Mouse (Mus musculus) hindbrain, embryonic 10.5 days (tissue): ENCODE data around the gene Olfr979. TPM values are rescaled to one million over a fixed set of nuclear protein-coding genes. Genes with fewer than 3 reads are reported as not detected.
"Not testable (repeated sequence)": the region's sequence is repeated elsewhere in the genome, so short reads cannot be mapped to it uniquely, and the experiment has no call there.

Experiments
- DNase-seq: peaks from one replicate; pipeline ENCODE4 v3.0.0-alpha.2; 2017; ENCODE audit warnings: low spot score
- H3K27ac ChIP-seq: fragments of 300-500 bp; sonication (generic); 2 replicates; pipeline ENCODE4 v1.5.1; 2016; ENCODE audit warnings: mild to moderate bottlenecking, moderate library complexity
- H3K27me3 ChIP-seq: fragments of 300-500 bp; sonication (generic); 2 replicates; pipeline ENCODE4 v1.6.1; 2016; ENCODE audit warnings: mild to moderate bottlenecking; ENCODE audit not compliant: poor library complexity, insufficient read depth, severe bottlenecking
- H3K36me3 ChIP-seq: fragments of 300-500 bp; sonication (generic); 2 replicates; pipeline ENCODE4 v1.6.1; 2016; ENCODE audit warnings: mild to moderate bottlenecking, moderate library complexity
- H3K4me1 ChIP-seq: fragments of 300-500 bp; sonication (generic); replicated peaks from 2 replicates; pipeline ENCODE4 v1.6.1; 2016; ENCODE audit warnings: mild to moderate bottlenecking
- H3K4me3 ChIP-seq: fragments of 300-500 bp; sonication (generic); 2 replicates; pipeline ENCODE4 v1.5.1; 2016; ENCODE audit warnings: mild to moderate bottlenecking, moderate library complexity
- H3K9me3 ChIP-seq: fragments of 300-500 bp; sonication (generic); 2 replicates; pipeline ENCODE4 v1.6.1; 2016; ENCODE audit warnings: mild to moderate bottlenecking, moderate library complexity
- WGBS: fragments of 180-500 bp; shearing (Covaris S2); methylation state at CpG from one replicate; pipeline ENCODE4 v1.1.7; 2016; 5-methylcytosine and 5-hydroxymethylcytosine counted together
- polyA plus RNA-seq: library from polyadenylated mRNA; unstranded; fragments of >200 nt; fragmentation: Nextera tagmentation; extraction: Ambion mirVana; gene quantifications from 2 replicates; pipeline ENCODE4 v1.2.1, GENCODE M21; 2016

Olfr979 gene
- polyA plus RNA-seq: not detected in 2 replicates

GRCm38 (mm10) chr9:40003365-40003764 is at the start of gene Olfr979:
Olfr979 (minus strand) TSS chr9:40003465.
- no peak within 1 kb of the TSS for H3K4me3 ChIP-seq
- H3K4me1 ChIP-seq: no peaks in the 10 kb centered on the region
- H3K27ac ChIP-seq: no peak within 1 kb of the TSS
- WGBS: 95% methylated on average over 1 of the region's 1 CpGs
- no peaks in the 10 kb centered on the region for H3K27me3 ChIP-seq
- no peaks in the 10 kb centered on the region for H3K36me3 ChIP-seq
- no peak for DNase-seq
- H3K9me3 ChIP-seq: no peaks in the 10 kb centered on the region

GRCm38 (mm10) chr9:40050138-40050537 is 46.9 kb upstream of the Olfr979 start:
- Histone ChIP-seq H3K4me1 (no peaks in the 10 kb centered on the region), H3K4me3 (no peak overlapping the region), H3K27me3 (no peaks in the 10 kb centered on the region), H3K36me3 (no peaks in the 10 kb centered on the region), H3K9me3 (no peaks in the 10 kb centered on the region), H3K27ac (no peak overlapping the region)
- no peak for DNase-seq
- 93% methylated on average over 19 of the region's 19 CpGs for WGBS

- H3K27ac ChIP-seq: no peak within 1 kb of the TSS
- no peaks in the 10 kb centered on the region for H3K36me3 ChIP-seq
- WGBS: 75% methylated on average over 2 of the region's 2 CpGs
- H3K27me3 ChIP-seq: no peaks in the 10 kb centered on the region
- 0 out of 2 replicates have a peak, but pooled peaks cover 3% of the 10 kb centered on the region for H3K9me3 ChIP-seq
- H3K4me1 ChIP-seq: no peaks in the 10 kb centered on the region
- no peak within 1 kb of the TSS for H3K4me3 ChIP-seq
- no peak for DNase-seq
These were observed 17.9 kb upstream of the Olfr979 start, which contains the start of gene Olfr981 for GRCm38 (mm10) chr9:40021164-40021563. Olfr981 (plus strand) TSS chr9:40021464.

GRCm38 (mm10) chr9:40009482-40009881 is 6.2 kb upstream of the Olfr979 start, which contains the start of gene Olfr980:
Olfr980 (minus strand) TSS chr9:40009582.
- H3K4me3 ChIP-seq: no peak within 1 kb of the TSS
- no peaks in the 10 kb centered on the region for H3K4me1 ChIP-seq
- no peaks in the 10 kb centered on the region for H3K27me3 ChIP-seq
- no peak for DNase-seq
- no peaks in the 10 kb centered on the region for H3K36me3 ChIP-seq
- H3K27ac ChIP-seq: no peak within 1 kb of the TSS
- H3K9me3 ChIP-seq: no peaks in the 10 kb centered on the region
- WGBS: 94% methylated on average over 1 of the region's 1 CpGs

- 87% methylated on average over 2 of the region's 2 CpGs for WGBS
- no peak within 1 kb of the TSS for H3K4me3 ChIP-seq
- H3K36me3 ChIP-seq: no peaks in the 10 kb centered on the region
- H3K9me3 ChIP-seq: no peaks in the 10 kb centered on the region
- DNase-seq: no peak
- H3K27ac ChIP-seq: no peak within 1 kb of the TSS
- H3K27me3 ChIP-seq: no peaks in the 10 kb centered on the region
- no peaks in the 10 kb centered on the region for H3K4me1 ChIP-seq
These were observed 11.5 kb downstream of the Olfr979 start, which contains the start of gene Olfr978 for GRCm38 (mm10) chr9:39991813-39992212. Olfr978 (plus strand) TSS chr9:39992113.

- not testable (repeated sequence) for H3K27me3 ChIP-seq, H3K9me3 ChIP-seq, H3K4me1 ChIP-seq, H3K36me3 ChIP-seq, DNase-seq, H3K4me3 ChIP-seq, H3K27ac ChIP-seq
- WGBS: 83% methylated on average over 1 of the region's 1 CpGs
These were observed 26.6 kb downstream of the Olfr979 start for GRCm38 (mm10) chr9:39976581-39977145.

- not testable (repeated sequence) for DNase-seq, H3K27me3 ChIP-seq, H3K27ac ChIP-seq, H3K9me3 ChIP-seq, H3K36me3 ChIP-seq, H3K4me3 ChIP-seq, H3K4me1 ChIP-seq
- WGBS: 89% methylated on average over 8 of the region's 9 CpGs
These were observed 42.2 kb downstream of the Olfr979 start, which contains the start of gene Olfr976 for GRCm38 (mm10) chr9:39961033-39961432. Olfr976 (minus strand) TSS chr9:39961133.

GRCm38 (mm10) chr9:39951946-39952345 is 51.3 kb downstream of the Olfr979 start, which contains the start of gene Olfr975:
Olfr975 (minus strand) TSS chr9:39952046.
- WGBS: 61% methylated on average over 1 of the region's 1 CpGs
- Histone ChIP-seq H3K27me3 (no peaks in the 10 kb centered on the region), H3K9me3 (no peaks in the 10 kb centered on the region), H3K4me1 (no peaks in the 10 kb centered on the region), H3K36me3 (no peaks in the 10 kb centered on the region), H3K27ac (no peak within 1 kb of the TSS), H3K4me3 (no peak within 1 kb of the TSS)
- no peak for DNase-seq

Other genes starting within 250 kb of the Olfr979 start
- not detected in 2 replicates for gene Olfr968, start 220.2 kb downstream of the Olfr979 start, polyA plus RNA-seq
- not detected in 2 replicates for gene Olfr969, start 212.5 kb downstream of the Olfr979 start, polyA plus RNA-seq
- not detected in 2 replicates for gene Olfr970, start 194.6 kb downstream of the Olfr979 start, polyA plus RNA-seq
- gene Olfr971, start 166.6 kb downstream of the Olfr979 start, polyA plus RNA-seq: not detected in 2 replicates
- gene Olfr972, start 137.0 kb downstream of the Olfr979 start, polyA plus RNA-seq: not detected in 2 replicates
- not detected in 2 replicates for gene Olfr229, start 96.1 kb downstream of the Olfr979 start, polyA plus RNA-seq
- not detected in 2 replicates for gene Olfr974, start 66.0 kb downstream of the Olfr979 start, polyA plus RNA-seq
- not detected in 2 replicates for gene Olfr975, start 51.4 kb downstream of the Olfr979 start, polyA plus RNA-seq
- gene Olfr976, start 42.3 kb downstream of the Olfr979 start, polyA plus RNA-seq: not detected in 2 replicates
- not detected in 2 replicates for gene Olfr978, start 11.4 kb downstream of the Olfr979 start, polyA plus RNA-seq
- gene Olfr980, start 6.1 kb upstream of the Olfr979 start, polyA plus RNA-seq: not detected in 2 replicates
- not detected in 2 replicates for gene Olfr981, start 18.0 kb upstream of the Olfr979 start, polyA plus RNA-seq
- not detected in 2 replicates for gene Olfr982, start 70.4 kb upstream of the Olfr979 start, polyA plus RNA-seq
- gene Olfr983, start 90.1 kb upstream of the Olfr979 start, polyA plus RNA-seq: not detected in 2 replicates
- 0.04 TPM in 1 of 2 replicates, not detected in the other for gene Olfr984, start 110.7 kb upstream of the Olfr979 start, polyA plus RNA-seq
- gene Olfr985, start 126.7 kb upstream of the Olfr979 start, polyA plus RNA-seq: not detected in 2 replicates
- not detected in 2 replicates for gene Tmem225, start 144.7 kb upstream of the Olfr979 start, polyA plus RNA-seq
- gene Olfr986, start 177.5 kb upstream of the Olfr979 start, polyA plus RNA-seq: not detected in 2 replicates
- gene Zfp202, start 188.9 kb upstream of the Olfr979 start, polyA plus RNA-seq: 6.8 and 7.5 TPM in 2 replicates